Mouse (Mus musculus) thymus, adult 2 months (tissue): ENCODE data around the gene Prnd. TPM values are rescaled to one million over a fixed set of nuclear protein-coding genes. Genes with fewer than 3 reads are reported as not detected.

ENCODE experiments used
- DNase-seq: peaks from one replicate; pipeline ENCODE4 v3.0.0; 2021
- H3K27ac ChIP-seq: fragments of 200-500 bp; 2 replicates; pipeline ENCODE4 v1.5.1; 2012; ENCODE audit warnings: low read length, control low read depth; ENCODE audit not compliant: control insufficient read depth, insufficient read depth
- H3K27me3 ChIP-seq: fragments of 200-500 bp; 2 replicates; pipeline ENCODE4 v1.6.1; 2012; ENCODE audit warnings: mild to moderate bottlenecking, low read length, moderate library complexity, mixed read lengths; ENCODE audit not compliant: control insufficient read depth, insufficient read depth
- H3K36me3 ChIP-seq: fragments of 200-500 bp; 2 replicates; pipeline ENCODE4 v1.6.1; 2012; ENCODE audit warnings: mild to moderate bottlenecking, low read length, moderate library complexity; ENCODE audit not compliant: control insufficient read depth, insufficient read depth
- H3K4me1 ChIP-seq: fragments of 200-500 bp; replicated peaks from 2 replicates; pipeline ENCODE4 v1.6.1; 2012; ENCODE audit warnings: low read length; ENCODE audit not compliant: control insufficient read depth, insufficient read depth
- H3K4me3 ChIP-seq: fragments of 200-500 bp; 2 replicates; pipeline ENCODE4 v1.5.1; 2012; ENCODE audit warnings: mild to moderate bottlenecking, low read length, control low read depth, moderate library complexity; ENCODE audit not compliant: control insufficient read depth, insufficient read depth
- CTCF ChIP-seq: fragments of 200-500 bp; IDR thresholded peaks from 2 replicates; pipeline ENCODE4 v1.5.1; 2012; ENCODE audit warnings: mild to moderate bottlenecking, control low read depth, low read length, moderate library complexity, borderline replicate concordance; ENCODE audit not compliant: control insufficient read depth, poor library complexity, insufficient read depth; ENCODE audit errors: extremely low read depth
- POLR2A ChIP-seq: fragments of 200-500 bp; IDR thresholded peaks from 2 replicates; pipeline ENCODE4 v1.6.1; 2012; ENCODE audit warnings: mild to moderate bottlenecking, low read length, control low read depth, moderate library complexity; ENCODE audit not compliant: control insufficient read depth, poor library complexity, insufficient read depth; ENCODE audit errors: extremely low read depth
- WGBS: fragments of 180-500 bp; shearing (Covaris S2); methylation state at CpG from one replicate; pipeline ENCODE4 v1.1.7; 2018; 5-methylcytosine and 5-hydroxymethylcytosine counted together
- polyA plus RNA-seq: library from polyadenylated mRNA; depleted of rRNA; stranded (reverse); fragments of >200 nt; gene quantifications from 2 replicates; pipeline ENCODE4 v1.2.3, GENCODE M21; 2012

Prnd gene
- polyA plus RNA-seq, 1 experiment, result 1.8 TPM

DNA sequence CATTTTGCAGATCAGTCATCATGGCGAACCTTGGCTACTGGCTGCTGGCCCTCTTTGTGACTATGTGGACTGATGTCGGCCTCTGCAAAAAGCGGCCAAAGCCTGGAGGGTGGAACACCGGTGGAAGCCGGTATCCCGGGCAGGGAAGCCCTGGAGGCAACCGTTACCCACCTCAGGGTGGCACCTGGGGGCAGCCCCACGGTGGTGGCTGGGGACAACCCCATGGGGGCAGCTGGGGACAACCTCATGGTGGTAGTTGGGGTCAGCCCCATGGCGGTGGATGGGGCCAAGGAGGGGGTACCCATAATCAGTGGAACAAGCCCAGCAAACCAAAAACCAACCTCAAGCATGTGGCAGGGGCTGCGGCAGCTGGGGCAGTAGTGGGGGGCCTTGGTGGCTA is 14.3 kb upstream of the Prnd start:
- H3K4me3 ChIP-seq, result no peak overlapping the region
- H3K27me3 ChIP-seq, result no peaks in the 10 kb centered on the region
- no peak overlapping the region for H3K27ac ChIP-seq
- no peaks in the 10 kb centered on the region for H3K36me3 ChIP-seq
- 96% methylated on average over 10 of the region's 10 CpGs for WGBS
- TF ChIP-seq CTCF (no peak), POLR2A (no peak)
- no peak for DNase-seq
- no peaks in the 10 kb centered on the region for H3K4me1 ChIP-seq

DNA sequence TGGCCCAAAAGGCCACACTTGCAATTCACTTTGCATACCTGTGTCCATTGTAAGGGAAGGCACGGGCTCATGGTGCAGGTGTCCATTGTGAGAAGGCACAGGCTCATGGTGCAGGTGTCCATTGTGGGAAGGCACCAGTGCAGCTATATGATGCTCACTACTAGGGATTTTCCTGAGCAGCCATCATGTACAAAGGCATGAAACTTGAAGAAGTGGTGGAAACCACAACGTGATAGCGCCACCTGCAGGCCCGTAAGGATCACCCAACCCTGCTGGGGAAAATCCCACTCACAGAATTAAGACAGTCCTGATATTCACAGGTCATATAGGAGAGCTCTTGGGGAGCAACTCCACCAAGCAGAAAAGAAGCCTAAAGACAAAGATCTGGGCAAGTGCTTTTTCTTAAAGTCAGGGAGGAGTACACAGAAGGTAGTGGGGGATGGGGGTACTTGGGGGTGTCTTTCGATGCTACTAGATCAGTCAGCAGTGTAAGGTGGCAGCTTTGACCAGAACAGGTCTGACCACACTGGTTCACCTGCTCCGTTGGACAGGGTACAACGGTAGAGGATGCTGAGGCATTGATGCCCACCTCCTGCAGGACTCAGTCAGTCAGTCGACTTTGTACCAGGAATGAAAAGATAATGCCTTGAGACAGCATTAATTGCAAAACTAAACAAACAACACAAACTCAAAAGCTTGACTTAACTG is 11.1 kb upstream of the Prnd start:
- TF ChIP-seq CTCF (no peak; the same call in 1 of the 2 replicates), POLR2A (no peak)

DNA sequence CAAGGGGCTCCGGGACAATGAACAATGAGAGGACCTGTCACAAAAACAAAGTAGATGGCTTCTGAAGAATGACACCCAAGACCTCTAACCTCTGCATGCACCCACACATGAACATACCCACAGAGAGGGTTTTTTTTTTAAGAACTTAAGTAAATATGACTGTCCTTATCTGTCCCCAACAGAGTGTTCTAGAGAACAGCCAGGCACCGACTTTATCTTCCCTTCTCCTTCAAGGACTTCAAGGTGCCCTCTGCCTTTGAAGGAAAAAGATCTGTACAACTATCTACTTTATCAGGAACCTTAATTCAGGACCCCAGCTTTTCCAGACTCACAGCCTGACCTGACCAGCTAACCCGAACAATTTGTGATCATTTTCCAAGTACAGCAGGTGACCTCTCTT is 10.2 kb upstream of the Prnd start:
- no peak for DNase-seq
- Histone ChIP-seq H3K36me3 (no peaks in the 10 kb centered on the region), H3K27me3 (no peaks in the 10 kb centered on the region), H3K4me3 (no peak overlapping the region), H3K4me1 (no peaks in the 10 kb centered on the region), H3K27ac (no peak overlapping the region)
- TF ChIP-seq POLR2A (no peak), CTCF (no peak)
- 73% methylated on average over 3 of the region's 3 CpGs for WGBS

More for the DNA sequence above, 11.1 kb upstream of the Prnd start:
- no peaks in the 10 kb centered on the region for H3K4me1 ChIP-seq
- no peaks in the 10 kb centered on the region for H3K27me3 ChIP-seq
- no peak overlapping the region for H3K4me3 ChIP-seq
- peak; percentile 35 for DNase-seq
- no peak overlapping the region for H3K27ac ChIP-seq
- H3K36me3 ChIP-seq, result no peaks in the 10 kb centered on the region
- 44% methylated on average over 8 of the region's 8 CpGs for WGBS

DNA sequence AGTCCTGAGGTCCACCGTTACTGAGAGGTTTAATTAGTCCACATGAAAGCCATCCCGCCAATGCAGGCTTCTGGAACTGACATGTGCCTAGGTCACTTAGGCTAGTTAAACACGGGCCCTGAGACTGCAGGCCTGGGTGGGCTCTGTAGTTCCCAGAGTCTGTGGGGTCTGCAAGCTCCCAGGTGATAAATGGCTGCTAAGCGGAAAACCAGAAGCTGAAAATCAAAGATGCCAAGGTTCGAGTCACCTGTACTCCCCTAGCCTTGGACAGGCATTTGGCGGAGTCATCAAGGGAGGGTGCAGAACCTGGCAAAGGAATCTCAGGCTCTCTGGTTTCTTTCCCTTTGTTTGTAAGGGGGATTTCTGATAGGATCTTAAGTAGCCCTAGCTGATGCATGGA is 9.2 kb upstream of the Prnd start:
- Histone ChIP-seq H3K27me3 (no peaks in the 10 kb centered on the region), H3K36me3 (no peaks in the 10 kb centered on the region), H3K27ac (no peak overlapping the region), H3K4me3 (no peak overlapping the region), H3K4me1 (no peaks in the 10 kb centered on the region)
- TF ChIP-seq CTCF, result no peak
- DNase-seq, result no peak
- WGBS, result 94% methylated on average over 6 of the region's 6 CpGs

DNA sequence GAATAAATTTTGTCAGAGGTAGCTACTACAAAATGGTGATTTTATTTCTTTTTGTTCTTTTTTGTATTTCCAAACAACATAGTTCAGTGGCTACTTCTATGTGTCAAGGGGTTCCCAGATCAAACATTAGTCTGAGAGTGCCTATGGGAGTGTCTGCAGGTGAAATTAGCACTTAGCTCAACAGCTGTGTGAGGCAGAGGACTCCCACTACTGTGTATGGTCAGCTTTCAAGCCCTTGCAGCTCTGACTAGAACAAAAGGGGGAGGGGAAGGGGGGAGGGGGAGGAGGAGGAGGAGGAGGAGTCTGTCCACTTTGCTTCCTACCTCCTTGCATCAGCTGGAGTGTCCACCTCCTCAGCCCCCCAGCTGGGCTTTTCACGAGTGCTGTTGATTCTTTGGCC is 6.3 kb upstream of the Prnd start:
- TF ChIP-seq POLR2A (no peak), CTCF (no peak)
- no peak for DNase-seq
- Histone ChIP-seq H3K27ac (no peak overlapping the region), H3K4me1 (no peaks in the 10 kb centered on the region), H3K4me3 (no peak overlapping the region), H3K36me3 (no peaks in the 10 kb centered on the region), H3K27me3 (no peaks in the 10 kb centered on the region)
- WGBS, result 76% methylated on average over 1 of the region's 1 CpGs

DNA sequence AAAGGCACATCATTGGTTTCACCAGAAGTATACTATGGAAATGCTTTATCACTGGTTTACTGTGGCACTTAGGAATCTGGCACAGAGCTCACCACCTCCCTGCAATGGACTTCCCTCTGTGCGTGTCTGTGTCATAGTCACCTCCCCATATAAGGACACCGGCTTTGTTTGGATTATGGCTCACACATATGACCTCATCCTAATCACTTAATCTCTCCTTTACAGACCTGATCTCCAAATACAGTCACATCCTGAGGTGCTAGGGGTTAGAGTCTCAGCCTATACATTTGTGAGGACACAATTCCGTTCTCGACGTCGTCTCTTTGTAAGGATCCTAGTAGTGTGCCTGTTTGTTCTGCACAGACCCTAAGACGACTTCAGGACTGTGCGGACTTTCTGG is 5.4 kb upstream of the Prnd start:
- TF ChIP-seq CTCF (no peak), POLR2A (no peak)
- peaks cover under 1% of the 10 kb centered on the region; the same call in 1 of the 2 replicates for H3K4me1 ChIP-seq
- WGBS, result 70% methylated on average over 8 of the region's 8 CpGs
- DNase-seq, result no peak
- no peaks in the 10 kb centered on the region for H3K36me3 ChIP-seq
- H3K27me3 ChIP-seq, result no peaks in the 10 kb centered on the region
- H3K4me3 ChIP-seq, result no peak overlapping the region
- no peak overlapping the region for H3K27ac ChIP-seq

DNA sequence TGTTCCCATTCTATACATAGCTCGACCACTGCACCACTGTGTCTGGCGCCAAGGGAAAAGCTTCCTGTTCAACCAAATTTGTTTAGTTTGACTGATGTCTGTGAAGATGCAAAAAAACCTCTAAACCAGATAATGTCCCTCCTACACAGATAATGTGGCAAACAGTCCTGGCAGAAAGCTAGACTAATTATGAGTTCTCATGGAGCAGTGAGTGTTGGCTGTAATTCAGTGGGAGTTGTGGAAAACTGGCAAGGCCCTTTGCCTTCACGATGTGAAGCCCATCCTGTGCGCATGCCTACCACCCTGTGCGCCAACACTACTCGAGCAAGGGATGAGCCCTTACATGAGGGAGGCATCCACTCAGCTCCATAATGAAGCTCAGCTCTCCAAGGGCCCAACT is 4.9 kb upstream of the Prnd start:
- DNase-seq, result no peak
- peaks cover 6% of the 10 kb centered on the region; the same call in 1 of the 2 replicates for H3K4me1 ChIP-seq
- H3K4me3 ChIP-seq, result no peak overlapping the region
- no peaks in the 10 kb centered on the region for H3K27me3 ChIP-seq
- no peaks in the 10 kb centered on the region for H3K36me3 ChIP-seq
- no peak for TF ChIP-seq POLR2A
- 81% methylated on average over 6 of the region's 6 CpGs for WGBS
- H3K27ac ChIP-seq, result no peak overlapping the region
